Mouse (Mus musculus): ENCODE measurements around the gene Speg.

- no peak for TF ChIP-seq EP300 (IDR thresholded peaks at IDR 0.05; ENCODE audit: insufficient read depth, low read depth, low read length)
- no peak for TF ChIP-seq POLR2A (IDR thresholded peaks at IDR 0.05; ENCODE audit: insufficient read depth, low read depth, low read length)
Measured at GRCm38 (mm10) chr1:75450314-75451005, 75.4 kb downstream of the Speg start, which contains the start of gene Asic4.
